Comparison of ENCODE assay signal across 30 mouse cellular contexts in the genomic region with DNA sequence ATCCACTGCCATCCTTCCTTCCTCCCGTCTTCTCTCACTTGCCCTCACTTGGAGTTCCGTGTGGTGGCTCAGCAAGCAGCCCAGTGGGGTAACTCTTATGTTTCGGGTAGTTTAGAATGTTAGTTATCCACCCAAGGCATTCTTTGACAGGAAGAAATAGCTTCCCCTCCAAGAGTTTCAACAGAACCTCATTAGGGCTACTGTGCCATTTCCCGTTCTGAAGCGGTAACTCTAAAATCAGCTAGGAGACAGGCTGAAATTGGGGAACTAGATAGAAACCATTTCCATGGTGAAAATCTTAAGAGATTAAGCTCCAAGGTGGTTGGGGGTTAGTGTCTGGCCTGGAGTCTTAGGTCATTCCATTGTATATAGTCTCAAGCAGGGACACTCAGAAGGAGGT. TPM values are rescaled to one million over a fixed set of nuclear protein-coding genes. Genes with fewer than 3 reads are reported as not detected.
A peak's percentile ranks its signal among the peaks of the same experiment; 100 is the strongest.
DNase-seq lines count a peak whose midpoint lies in the region; ATAC-seq and TF ChIP-seq lines count a peak whose summit lies in the region.
"Had no signal": no experiment of that assay in that cellular context is flagged by ENCODE, and none has a peak within 500 bp of the region (broad histone marks: within the 10 kb centered on the region; RNA-seq: fewer than 3 reads in every experiment).

No protein-coding gene starts in this region.

- peaks cover 5% of the 10 kb centered on the region for H3K27me3 ChIP-seq in liver, adult 2 months (ENCODE audit: control insufficient read depth, insufficient read depth, low read length)
- peaks cover 97% of the 10 kb centered on the region for H3K27me3 ChIP-seq in liver, embryonic 12.5 days (replicated peaks)

- H3K4me3 ChIP-seq in liver, adult 2 months (ENCODE audit: insufficient read depth, low read depth, low read length), result no peak overlapping the region
- H3K4me3 ChIP-seq in liver, embryonic 12.5 days, result no peak overlapping the region
- H3K4me3 ChIP-seq: heart, embryonic 10.5 days; heart, embryonic 15.5 days; hindbrain, embryonic 13.5 days; limb, embryonic 10.5 days; limb, embryonic 15.5 days; midbrain, embryonic 10.5 days; myocyte; neural tube, embryonic 12.5 days had no signal

- H3K4me1 ChIP-seq in liver, adult 2 months (ENCODE audit: control insufficient read depth, insufficient read depth, low read length), result peaks cover 4% of the 10 kb centered on the region
- peaks cover 20% of the 10 kb centered on the region for H3K4me1 ChIP-seq in liver, embryonic 12.5 days

- H3K9ac ChIP-seq in liver, adult 2 months (ENCODE audit: low read depth, low read length), result no peak overlapping the region
- H3K9ac ChIP-seq in liver, embryonic 12.5 days, result no peak overlapping the region
- H3K9ac ChIP-seq: heart, embryonic 15.5 days; hindbrain, embryonic 13.5 days; limb, embryonic 15.5 days; lung, embryonic 14.5 days; neural tube, embryonic 12.5 days had no signal

- no peak for TF ChIP-seq POLR2A in liver, adult 2 months (IDR thresholded peaks at IDR 0.05; ENCODE audit: extremely low read depth, insufficient read depth, low read length)

- WGBS in liver, adult 2 months, result 60% methylated on average over 5 of the region's 5 CpGs
- 24% methylated on average over 5 of the region's 5 CpGs for WGBS in liver, embryonic 12.5 days (ENCODE audit: insufficient replicate concordance)

- no peaks in the 10 kb centered on the region for H3K36me3 ChIP-seq in liver, adult 2 months (ENCODE audit: control insufficient read depth, insufficient read depth, low read length)
- H3K36me3 ChIP-seq in liver, embryonic 12.5 days, result no peaks in the 10 kb centered on the region
- H3K36me3 ChIP-seq: G1E; heart, embryonic 10.5 days; heart, embryonic 15.5 days; hindbrain, embryonic 13.5 days; limb, embryonic 10.5 days; limb, embryonic 15.5 days; midbrain, embryonic 10.5 days; neural tube, embryonic 12.5 days had no signal

- H3K9me3 ChIP-seq in liver, embryonic 12.5 days (replicated peaks), result no peaks in the 10 kb centered on the region
- H3K9me3 ChIP-seq: G1E; heart, embryonic 10.5 days; heart, embryonic 15.5 days; hindbrain, embryonic 13.5 days; limb, embryonic 10.5 days; limb, embryonic 15.5 days; midbrain, embryonic 10.5 days; neural tube, embryonic 12.5 days had no signal

- intact Hi-C loops in heart, postnatal 14 days (cut with DNase I), result no loop called here

- H3K27ac ChIP-seq in liver, adult 2 months (replicated peaks; ENCODE audit: insufficient read depth, low read depth, low read length), result no peak overlapping the region
- H3K27ac ChIP-seq in liver, embryonic 12.5 days, result no peak overlapping the region
- H3K27ac ChIP-seq: heart, embryonic 10.5 days; heart, embryonic 15.5 days; hindbrain, embryonic 13.5 days; limb, embryonic 10.5 days; limb, embryonic 15.5 days; midbrain, embryonic 10.5 days; neural tube, embryonic 12.5 days had no signal

- DNase-seq in liver, adult 2 months (ENCODE audit: extremely low read depth, low read depth, low spot score), result peak; percentile 20
- DNase-seq in 416B (ENCODE audit: low read depth), result peak; percentile 34
- no peak for DNase-seq in heart, postnatal 14 days
- no peak for DNase-seq in right cerebral cortex, postnatal 25 days
- DNase-seq: adrenal gland, postnatal 25 days; cerebellum, adult 8-10 months; cerebellum, postnatal 25 days; gastrocnemius, postnatal 14 days; heart, adult 11 months; heart, postnatal 36 days; kidney, postnatal 10 days; layer of hippocampus, postnatal 36 days; lung, postnatal 4 days; thymus, postnatal 4 days had no signal

- H3K79me2 ChIP-seq in liver, adult 2 months (ENCODE audit: control insufficient read depth, insufficient read depth, low read length), result no peaks in the 10 kb centered on the region

- TF ChIP-seq CTCF in liver, adult 2 months (IDR thresholded peaks at IDR 0.05; ENCODE audit: low read depth, low read length), result no peak

- no peak for ATAC-seq in liver, embryonic 12.5 days
- ATAC-seq in granulocyte monocyte progenitor cell, adult 5-6 weeks (replicated peaks; ENCODE audit: poor library complexity, severe bottlenecking), result peak; percentile 67
- ATAC-seq in monocyte, adult 5-6 weeks (replicated peaks; ENCODE audit: insufficient number of reproducible peaks, low FRiP score, low TSS enrichment, poor library complexity, severe bottlenecking), result peak; percentile 54
- ATAC-seq: forebrain, embryonic 14.5 days; intestine, embryonic 16.5 days; midbrain, embryonic 16.5 days had no signal

- no peak overlapping the region for H3K4me2 ChIP-seq in liver, embryonic 12.5 days
- H3K4me2 ChIP-seq: heart, embryonic 15.5 days; hindbrain, embryonic 13.5 days; limb, embryonic 15.5 days; lung, embryonic 14.5 days; neural tube, embryonic 12.5 days had no signal

RNA-seq across cellular contexts. Expression of gene Klrg2, which starts 4.2 kb away (rescaled TPM):
- 0.07 TPM in 1 of 2 replicates, not detected in the other for total RNA-seq in liver, adult 2 months (2014; rRNA removed)
- polyA plus RNA-seq in liver, adult 2 months (2012; rRNA removed), result not detected in 2 replicates
- 0.06 and 0.10 TPM in 2 replicates for polyA plus RNA-seq in liver, embryonic 12.5 days (2016; fragmentation: Nextera tagmentation; extraction: Ambion mirVana)
- total RNA-seq in granulocyte monocyte progenitor cell, adult 5-6 weeks (2014; fragmentation: Nextera tagmentation), result 0.68 TPM in 1 of 2 replicates, not detected in the other
- total RNA-seq in granulocyte monocyte progenitor cell, adult 5-6 weeks (2017), result 0.30 and 0.72 TPM in 2 replicates
- 1.4 TPM in 1 of 3 replicates, not detected in the others for total RNA-seq in monocyte, adult 5-6 weeks (2017)
- under 1 TPM; 0.24 to 0.32 TPM for total RNA-seq in heart, postnatal 14 days (2021)
- polyA plus RNA-seq: forebrain, embryonic 14.5 days; midbrain, embryonic 10.5 days; midbrain, embryonic 16.5 days had no signal

RNA-seq across cellular contexts. Expression of gene Clec2l, which starts 21.6 kb away (rescaled TPM):
- not detected in 2 replicates for total RNA-seq in liver, adult 2 months (2014; rRNA removed)
- not detected in 2 replicates for polyA plus RNA-seq in liver, adult 2 months (2012; rRNA removed)
- 0.11 and 0.12 TPM in 2 replicates for polyA plus RNA-seq in liver, embryonic 12.5 days (2016; fragmentation: Nextera tagmentation; extraction: Ambion mirVana)
- total RNA-seq in granulocyte monocyte progenitor cell, adult 5-6 weeks (2014; fragmentation: Nextera tagmentation), result 0.45 TPM in 1 of 2 replicates, not detected in the other
- not detected in 2 replicates for total RNA-seq in granulocyte monocyte progenitor cell, adult 5-6 weeks (2017)
- total RNA-seq in monocyte, adult 5-6 weeks (2017), result not detected in 3 replicates
- total RNA-seq in heart, postnatal 14 days (2021), result 1 to 10 TPM; 1.9 to 2.4 TPM
- total RNA-seq: G1E had no signal
- polyA plus RNA-seq: G1E had no signal

Comparison
In these comparisons a context has a peak if more than half of its experiments do, and no peak if none do; other contexts are left out.
1. DNase-seq: peak in liver, adult 2 months (single experiment) and 416B (single experiment); none in heart, postnatal 14 days (0 of 2) and right cerebral cortex, postnatal 25 days (single experiment).